Comparison of ENCODE assay signal across 12 mouse cellular contexts in genomic region chr19:55335881-55336280, GRCm38 (mm10). TPM values are rescaled to one million over a fixed set of nuclear protein-coding genes. Genes with fewer than 3 reads are reported as not detected.
DNase-seq lines count a peak whose midpoint lies in the region; ATAC-seq and TF ChIP-seq lines count a peak whose summit lies in the region.
"Had no signal": no experiment of that assay in that cellular context is flagged by ENCODE, and none has a peak within 500 bp of the region (broad histone marks: within the 10 kb centered on the region; RNA-seq: fewer than 3 reads in every experiment).

No protein-coding gene starts in this region.

- WGBS in kidney, postnatal 0 days: 93% methylated on average over 1 of the region's 1 CpGs

- no peak overlapping the region for H3K27ac ChIP-seq in kidney, postnatal 0 days
- H3K27ac ChIP-seq: forebrain, embryonic 13.5 days; heart, embryonic 13.5 days; stomach, embryonic 15.5 days had no signal

- peak; percentile 74 for TF ChIP-seq CTCF in kidney, postnatal 0 days (IDR thresholded peaks at IDR 0.05; ENCODE audit: low read depth)

- no peaks in the 10 kb centered on the region for H3K4me1 ChIP-seq in kidney, postnatal 0 days (replicated peaks; ENCODE audit: insufficient read depth, low read length)
- H3K4me1 ChIP-seq: stomach, embryonic 15.5 days had no signal

- no peaks in the 10 kb centered on the region for H3K27me3 ChIP-seq in kidney, postnatal 0 days (ENCODE audit: insufficient read depth, low read length)
- H3K27me3 ChIP-seq: forebrain, embryonic 13.5 days; heart, embryonic 13.5 days; stomach, embryonic 15.5 days had no signal

- no peak overlapping the region for H3K4me2 ChIP-seq in kidney, postnatal 0 days (ENCODE audit: low read length)
- H3K4me2 ChIP-seq: forebrain, embryonic 13.5 days; heart, embryonic 13.5 days; stomach, embryonic 15.5 days had no signal

- H3K9me3 ChIP-seq in kidney, postnatal 0 days (replicated peaks; ENCODE audit: low read length): no peaks in the 10 kb centered on the region
- H3K9me3 ChIP-seq: forebrain, embryonic 13.5 days; heart, embryonic 13.5 days; stomach, embryonic 15.5 days had no signal

- no peak for ATAC-seq in kidney, postnatal 0 days (replicated peaks; ENCODE audit: low FRiP score, low read depth)
- no peak for ATAC-seq in megakaryocyte, adult 5-6 weeks (ENCODE audit: poor library complexity, severe bottlenecking)
- ATAC-seq: forebrain, embryonic 13.5 days had no signal

- no peak overlapping the region for H3K4me3 ChIP-seq in kidney, postnatal 0 days (replicated peaks; ENCODE audit: low read depth, low read length)
- H3K4me3 ChIP-seq: forebrain, embryonic 13.5 days; heart, embryonic 13.5 days; stomach, embryonic 15.5 days had no signal

- 0 out of 2 replicates have a peak, but pooled peaks cover 8% of the 10 kb centered on the region for H3K36me3 ChIP-seq in kidney, postnatal 0 days (ENCODE audit: insufficient read depth, low read length)
- H3K36me3 ChIP-seq: stomach, embryonic 15.5 days had no signal

- no peak overlapping the region for H3K9ac ChIP-seq in kidney, postnatal 0 days (ENCODE audit: low read depth, low read length)
- H3K9ac ChIP-seq: forebrain, embryonic 13.5 days; heart, embryonic 13.5 days; stomach, embryonic 15.5 days had no signal

- peak; percentile 68 for DNase-seq in kidney, postnatal 0 days (ENCODE audit: low spot score)
- DNase-seq in kidney, adult 8-10 months: no peak
- DNase-seq in 3134 (ENCODE audit: extremely low read depth, insufficient read length, low spot score): peak; percentile 19
- peak; percentile 77 for DNase-seq in 3T3-L1 (ENCODE audit: low read depth, low spot score)
- peak; percentile 44 for DNase-seq in embryo, embryonic 10 days (ENCODE audit: low spot score)
- DNase-seq in frontal cortex, postnatal 10 days (ENCODE audit: low spot score in 2 of 2): no peak
- DNase-seq in thymus, postnatal 4 days: no peak
- DNase-seq: cerebellum, adult 8-10 months had no signal

RNA-seq across cellular contexts. Expression of gene Vti1a, which starts 19.8 kb away (rescaled TPM):
- polyA plus RNA-seq in kidney, postnatal 0 days (2015; fragmentation: Nextera tagmentation; extraction: Ambion mirVana): 22.4 and 24.5 TPM in 2 replicates
- 20.9 and 23.0 TPM in 2 replicates for total RNA-seq in megakaryocyte, adult 5-6 weeks (2015)
- 31.7 and 34.3 TPM in 2 replicates for total RNA-seq in megakaryocyte, adult 5-6 weeks (2017)

RNA-seq across cellular contexts. Expression of gene Zdhhc6, which starts 20.0 kb away (rescaled TPM):
- 79.9 and 92.8 TPM in 2 replicates for polyA plus RNA-seq in kidney, postnatal 0 days (2015; fragmentation: Nextera tagmentation; extraction: Ambion mirVana)
- 30.1 and 35.1 TPM in 2 replicates for total RNA-seq in megakaryocyte, adult 5-6 weeks (2015)
- 31.8 and 42.7 TPM in 2 replicates for total RNA-seq in megakaryocyte, adult 5-6 weeks (2017)

Comparison
In these comparisons a context has a peak if more than half of its experiments do, and no peak if none do; other contexts are left out.
1. DNase-seq: peak in kidney, postnatal 0 days (single experiment), 3134 (single experiment), 3T3-L1 (single experiment) and embryo, embryonic 10 days (single experiment); none in kidney, adult 8-10 months (0 of 2), frontal cortex, postnatal 10 days (0 of 2) and thymus, postnatal 4 days (single experiment).